Mouse (Mus musculus) gastrocnemius, postnatal 10 days (tissue): ENCODE data around the gene Tfg. TPM values are rescaled to one million over a fixed set of nuclear protein-coding genes. Genes with fewer than 3 reads are reported as not detected.

Source experiments
- DNase-seq: peaks from one replicate; pipeline ENCODE4 v3.0.0; 2021; ENCODE audit warnings: mixed read lengths
- long read RNA-seq, 2 experiments: library from polyadenylated mRNA; stranded (forward); transcript quantifications; one replicate each; pipeline ENCODE4 v2.0.0; 2021
- total RNA-seq, 2 experiments: library from RNA; stranded (reverse); gene quantifications; 2 replicates each; pipeline ENCODE4 v1.2.3; 2021

The Tfg gene
- total RNA-seq: 10 to 100 TPM; 50.4 to 57.6 TPM
- long read RNA-seq, experiment 1, transcript Tfg-201 (8 exons, 1,945 nt): major isoform, 79 of 95 reads
- long read RNA-seq, experiment 1, partial matches to known transcripts: 1 of 95 reads
- long read RNA-seq, experiment 1, other reads (novel, unspliced or antisense): 15 of 95 reads
- long read RNA-seq, experiment 2, transcript Tfg-201 (8 exons, 1,945 nt): major isoform, 82 of 101 reads
- long read RNA-seq, experiment 2, partial matches to known transcripts: 2 of 101 reads
- long read RNA-seq, experiment 2, other reads (novel, unspliced or antisense): 17 of 101 reads

DNA sequence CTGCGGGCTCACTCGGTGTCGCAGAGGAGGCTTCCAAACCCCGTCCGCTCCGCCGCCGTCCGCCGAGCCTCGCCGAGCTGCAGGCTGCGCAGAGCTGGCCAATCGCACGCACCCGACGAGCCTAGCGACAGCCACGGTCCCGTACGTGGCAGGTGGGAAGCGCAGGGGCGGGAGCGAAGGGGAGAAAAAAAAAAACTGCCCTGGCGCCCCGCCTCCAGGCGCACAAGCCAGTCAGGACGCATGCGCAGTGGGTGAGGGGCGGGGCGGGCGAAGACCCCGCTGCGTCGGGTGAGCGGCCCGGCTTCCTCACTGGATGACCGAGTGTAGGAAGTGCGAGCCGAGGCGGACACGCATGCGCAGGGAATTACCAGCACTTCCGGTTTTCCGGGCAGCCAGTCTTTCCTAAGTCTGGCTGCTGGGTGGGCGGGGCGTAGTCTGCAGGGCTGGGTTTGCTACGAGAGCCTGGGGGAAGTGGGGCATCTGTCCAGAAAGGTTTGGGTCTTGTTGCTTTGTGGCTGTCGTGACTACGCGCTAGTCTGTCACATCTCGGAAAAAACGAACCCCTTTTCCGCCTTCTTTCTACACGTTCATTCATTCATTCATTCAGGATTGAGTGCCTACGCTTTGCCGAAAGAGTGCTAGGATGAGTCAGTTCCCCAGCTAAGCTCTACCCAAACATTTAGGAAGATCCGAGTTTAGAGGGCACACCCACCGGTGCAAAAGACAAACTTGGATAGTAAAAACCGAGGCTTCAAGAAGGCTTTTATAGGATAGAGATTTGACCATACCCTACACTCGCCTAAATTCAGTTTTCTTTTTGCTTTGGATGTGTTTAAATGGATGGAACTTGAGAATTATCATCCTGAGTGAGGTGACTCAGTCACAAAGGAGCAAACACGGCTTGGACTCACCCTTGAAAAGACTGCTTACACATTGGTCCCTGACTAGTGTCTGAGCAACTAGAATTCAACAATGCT is at the start of gene Tfg:
Gene Tfg (minus strand): TSS at position 227 of the 977 bp plus-strand sequence.
- peak; percentile 100 for DNase-seq

- no peak for DNase-seq
Observed at GRCm38 (mm10) chr16:56729060-56729459, 11.8 kb upstream of the Tfg start.

GRCm38 (mm10) chr16:56724927-56725326 is 7.7 kb upstream of the Tfg start:
- DNase-seq: no peak

DNA sequence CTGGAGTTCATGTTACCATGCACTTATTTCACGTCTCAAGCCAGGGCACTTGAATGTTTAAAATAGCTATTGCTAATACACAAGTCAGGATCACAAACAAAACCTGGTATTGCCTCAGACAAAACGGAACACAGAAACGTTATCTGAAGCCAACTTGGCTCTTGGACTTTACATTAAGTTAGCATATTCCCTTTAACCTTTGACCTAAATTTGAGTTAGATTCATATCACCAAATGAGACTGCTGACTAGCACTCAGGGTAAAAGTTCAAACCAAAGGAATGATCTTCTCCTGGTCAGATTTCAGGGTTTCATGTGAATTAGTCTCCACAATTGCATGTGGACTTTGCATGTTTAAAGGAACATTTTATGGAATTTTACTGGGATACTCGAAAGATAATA is 5.1 kb upstream of the Tfg start:
- no peak for DNase-seq

DNA sequence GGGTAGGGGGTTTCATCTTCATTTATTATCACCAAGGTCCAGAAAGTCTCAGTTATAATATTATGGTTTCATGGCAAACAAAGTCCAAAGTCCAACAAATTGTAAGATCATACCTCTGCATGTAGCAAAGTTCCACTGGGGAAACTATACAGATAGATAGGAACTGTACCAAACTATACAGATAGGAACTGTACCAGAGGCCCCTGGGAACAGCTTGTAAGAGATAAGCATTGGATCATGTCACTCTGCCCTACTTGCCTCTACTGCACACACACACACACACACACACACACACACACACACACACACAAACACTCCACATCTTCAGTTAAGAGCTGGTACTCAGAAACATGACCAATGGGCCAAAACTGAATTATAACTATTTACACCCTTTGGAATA is 1.8 kb upstream of the Tfg start:
- DNase-seq: no peak

GRCm38 (mm10) chr16:56716557-56717179 is 582 bp downstream of the Tfg start:
- no peak for DNase-seq

DNA sequence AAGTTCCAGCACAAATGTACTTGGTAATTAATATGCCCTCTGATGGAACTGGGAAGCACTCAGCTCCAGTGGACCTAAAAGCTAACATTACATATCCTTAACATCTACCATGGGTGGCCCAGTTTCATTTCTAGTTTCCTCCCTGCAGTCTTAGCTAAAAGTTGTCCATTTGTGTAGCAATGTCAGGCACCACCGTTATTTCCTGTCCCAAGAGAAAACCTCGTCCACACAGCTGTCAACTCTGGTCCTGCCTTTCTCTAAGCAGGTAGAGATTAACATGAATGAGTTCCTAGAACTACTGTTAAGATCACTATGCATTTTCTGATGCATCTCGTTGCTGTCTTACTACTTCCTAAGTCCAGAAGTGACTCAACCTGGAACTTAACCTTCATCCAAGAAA is 1.6 kb downstream of the Tfg start:
- no peak for DNase-seq

DNA sequence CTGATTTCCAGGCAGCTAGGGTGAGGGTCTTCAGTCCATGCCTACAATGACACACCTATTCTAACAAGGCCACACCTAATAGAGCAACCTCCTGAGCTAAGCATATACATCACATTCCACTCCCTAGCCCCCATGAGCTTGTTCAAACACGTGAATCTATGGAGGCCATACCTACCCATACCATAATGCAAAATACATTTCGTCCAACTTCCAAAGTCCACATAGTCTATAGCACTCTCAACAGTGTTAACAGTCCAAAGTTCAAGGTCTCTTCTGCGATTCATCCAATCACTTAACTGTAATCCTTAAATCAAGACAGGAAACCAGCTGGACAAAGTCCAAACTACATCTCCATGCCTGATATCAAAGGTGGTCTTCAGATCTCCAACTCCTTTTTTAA is 7.2 kb downstream of the Tfg start:
- no peak for DNase-seq

DNA sequence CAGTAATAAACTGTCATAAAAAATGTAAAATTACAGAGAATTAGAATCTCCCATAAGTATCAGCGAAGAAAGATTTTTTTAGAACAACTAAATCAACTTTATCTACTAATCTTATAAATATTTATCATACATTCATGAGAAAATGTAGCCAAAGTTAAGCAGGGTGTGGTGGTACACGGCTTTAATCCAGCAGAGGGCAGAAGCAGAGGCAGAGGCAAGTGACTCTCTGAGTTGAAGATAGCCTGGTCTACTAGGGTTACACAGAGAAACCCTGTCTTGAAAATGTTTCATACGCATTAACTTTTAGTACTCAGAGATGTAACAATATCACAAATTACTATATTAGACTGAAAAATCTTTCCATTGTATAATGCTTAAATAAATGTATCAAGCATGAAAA is 11.5 kb downstream of the Tfg start:
- no peak for DNase-seq

GRCm38 (mm10) chr16:56700898-56701297 is 16.4 kb downstream of the Tfg start:
- DNase-seq: no peak

DNA sequence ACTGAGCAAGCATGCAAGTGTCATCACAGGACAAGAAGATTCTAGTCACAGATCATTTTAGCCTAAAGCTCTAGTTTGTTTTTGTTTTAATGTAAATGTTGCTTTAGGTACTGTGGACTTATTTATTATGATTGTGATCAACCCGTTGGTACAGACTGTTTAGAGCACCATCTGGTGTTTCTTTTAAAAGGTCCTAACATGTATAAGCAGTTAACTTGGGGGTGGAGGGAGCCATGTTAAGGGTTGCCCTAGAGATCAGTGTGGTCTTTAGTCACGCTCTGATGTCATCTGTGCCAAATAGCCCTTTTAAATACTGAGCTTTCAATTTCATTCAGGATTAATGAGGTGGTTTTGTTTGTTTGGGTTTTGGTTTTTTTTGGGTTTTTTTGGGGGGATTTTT is 20.8 kb downstream of the Tfg start:
- no peak for DNase-seq

GRCm38 (mm10) chr16:56690715-56691114 is 26.5 kb downstream of the Tfg start:
- no peak for DNase-seq

DNA sequence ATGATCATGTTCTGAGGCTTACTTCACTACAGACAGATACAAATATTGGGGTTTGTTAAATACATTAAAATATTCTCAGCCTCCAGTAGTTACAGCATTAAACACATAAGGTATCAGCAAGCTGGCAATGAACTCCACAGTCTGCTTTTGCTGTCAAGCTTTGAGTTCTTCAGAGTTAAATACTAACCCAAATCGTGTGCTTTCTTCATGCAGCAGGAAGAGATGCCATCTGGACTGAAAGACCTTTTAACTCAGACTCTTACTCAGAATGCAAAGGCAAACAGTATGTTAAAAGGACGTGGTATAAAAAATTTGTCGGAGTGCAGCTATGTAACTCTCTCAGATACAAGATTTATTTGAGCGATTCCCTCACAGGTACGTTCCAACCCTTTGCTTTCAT is 30.5 kb downstream of the Tfg start:
- DNase-seq: no peak

- no peak for DNase-seq
Observed at GRCm38 (mm10) chr16:56681010-56681645, 36.1 kb downstream of the Tfg start.

GRCm38 (mm10) chr16:56677146-56677545 is 40.1 kb downstream of the Tfg start:
- no peak for DNase-seq

DNA sequence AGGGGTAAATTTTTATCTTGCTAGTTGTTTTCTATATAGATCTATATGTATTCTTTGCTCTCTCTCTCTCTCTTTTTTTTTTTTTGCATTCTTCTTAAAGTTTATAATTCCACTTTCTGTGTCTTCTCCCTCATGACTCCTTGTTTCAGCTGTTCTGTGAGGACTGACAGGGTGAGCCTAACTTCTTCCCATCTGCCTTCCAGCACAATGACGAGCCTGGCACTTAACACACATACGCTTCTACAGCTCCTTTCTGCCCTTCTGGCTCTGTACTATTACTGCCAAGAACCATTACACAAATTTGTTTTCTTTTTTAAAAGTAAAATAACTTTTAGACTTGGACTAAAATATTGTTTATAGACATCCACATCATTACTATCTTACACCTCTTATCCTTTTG is 43.8 kb downstream of the Tfg start:
- DNase-seq: no peak

DNA sequence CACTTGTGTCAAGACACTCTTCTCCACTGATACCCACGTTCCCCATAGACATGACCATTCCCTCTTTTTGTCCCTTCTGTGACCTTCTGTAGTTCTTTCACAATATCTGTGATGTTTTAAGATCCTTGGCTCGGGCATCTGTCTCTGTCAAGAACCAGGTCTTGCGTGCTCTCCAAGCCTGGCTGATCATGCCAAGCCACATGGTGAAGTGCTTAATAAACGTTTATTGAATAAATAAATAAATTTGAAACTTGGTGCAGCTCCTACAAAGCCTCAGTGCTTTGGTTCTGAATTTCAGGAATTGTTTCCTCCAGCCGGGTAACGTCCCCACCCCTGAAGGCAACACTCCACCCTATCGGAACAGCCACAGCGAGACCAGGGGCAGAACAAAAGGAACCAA is 46.3 kb downstream of the Tfg start:
- DNase-seq: no peak

DNA sequence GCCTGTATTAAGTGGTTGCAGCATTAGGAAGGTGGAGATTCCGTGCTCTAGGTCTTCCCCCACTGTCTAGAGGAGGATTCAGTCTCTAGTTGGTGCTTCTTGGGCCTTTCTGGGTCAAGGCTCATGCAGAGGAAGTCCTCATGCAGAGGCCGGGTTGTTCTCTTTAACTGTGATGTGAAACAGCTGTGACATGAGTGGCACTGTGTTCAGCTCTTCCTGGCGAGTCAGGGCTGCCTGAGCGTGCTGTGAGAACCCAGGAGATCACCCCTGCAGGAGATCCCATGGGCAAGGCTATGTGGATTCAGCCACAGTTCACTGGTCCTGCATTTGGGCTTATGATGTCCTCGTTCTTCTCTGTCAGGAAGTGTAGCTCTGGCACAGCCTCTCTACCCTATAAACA is 47.7 kb downstream of the Tfg start:
- no peak for DNase-seq

DNA sequence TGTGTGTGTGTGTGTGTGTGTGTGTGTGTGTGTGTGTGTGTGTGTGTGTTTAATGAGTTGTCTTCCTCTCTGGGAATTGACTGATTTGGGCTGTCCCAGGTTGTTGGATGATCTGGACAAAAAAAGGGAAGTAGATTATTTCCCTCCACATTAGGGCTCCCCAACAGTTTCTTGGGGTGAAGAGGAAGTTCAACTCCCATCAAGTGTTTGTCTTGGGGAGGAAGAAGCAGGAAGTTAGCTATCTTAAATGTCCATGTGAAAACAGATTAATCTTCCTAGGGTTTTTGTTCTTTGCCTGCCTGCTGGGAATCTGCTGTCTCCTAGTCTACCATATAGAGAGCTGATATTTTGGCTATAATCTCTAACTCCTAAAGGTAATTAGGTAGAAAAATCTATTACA is 58.4 kb downstream of the Tfg start:
- no peak for DNase-seq

DNA sequence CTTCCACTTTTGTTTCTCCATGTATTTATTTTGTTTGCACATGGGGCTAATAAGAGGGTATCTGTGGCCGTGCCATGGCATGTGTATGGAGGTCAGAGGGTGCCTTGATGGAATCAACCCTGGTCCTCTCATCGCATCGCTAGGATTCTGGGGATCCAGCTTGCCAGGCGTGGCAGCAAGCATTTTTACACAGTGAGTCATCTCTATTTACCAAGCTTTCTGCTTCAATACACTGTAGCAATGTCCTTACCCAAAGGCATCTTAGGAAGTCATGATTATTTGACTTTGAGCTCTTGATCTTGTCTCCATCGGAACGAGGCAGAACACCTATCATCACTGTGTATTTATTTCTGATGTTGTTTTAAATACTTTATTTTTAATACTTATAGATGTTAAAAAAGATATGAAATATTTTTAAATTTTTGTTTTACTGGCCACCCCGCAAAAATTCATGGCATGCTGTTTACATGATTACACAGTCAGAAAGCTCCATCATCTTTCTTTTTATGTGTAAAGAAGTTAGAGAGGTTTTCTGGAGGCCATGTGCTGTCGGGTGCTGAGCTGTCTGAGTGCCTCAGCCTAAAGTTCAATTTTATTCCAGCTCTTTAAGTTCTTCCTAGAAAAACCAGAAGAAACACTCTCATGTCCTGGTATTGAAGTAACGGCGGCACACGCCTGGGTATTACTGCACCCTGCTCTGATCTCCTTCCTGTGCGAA is 61.9 kb downstream of the Tfg start:
- no peak for DNase-seq

DNA sequence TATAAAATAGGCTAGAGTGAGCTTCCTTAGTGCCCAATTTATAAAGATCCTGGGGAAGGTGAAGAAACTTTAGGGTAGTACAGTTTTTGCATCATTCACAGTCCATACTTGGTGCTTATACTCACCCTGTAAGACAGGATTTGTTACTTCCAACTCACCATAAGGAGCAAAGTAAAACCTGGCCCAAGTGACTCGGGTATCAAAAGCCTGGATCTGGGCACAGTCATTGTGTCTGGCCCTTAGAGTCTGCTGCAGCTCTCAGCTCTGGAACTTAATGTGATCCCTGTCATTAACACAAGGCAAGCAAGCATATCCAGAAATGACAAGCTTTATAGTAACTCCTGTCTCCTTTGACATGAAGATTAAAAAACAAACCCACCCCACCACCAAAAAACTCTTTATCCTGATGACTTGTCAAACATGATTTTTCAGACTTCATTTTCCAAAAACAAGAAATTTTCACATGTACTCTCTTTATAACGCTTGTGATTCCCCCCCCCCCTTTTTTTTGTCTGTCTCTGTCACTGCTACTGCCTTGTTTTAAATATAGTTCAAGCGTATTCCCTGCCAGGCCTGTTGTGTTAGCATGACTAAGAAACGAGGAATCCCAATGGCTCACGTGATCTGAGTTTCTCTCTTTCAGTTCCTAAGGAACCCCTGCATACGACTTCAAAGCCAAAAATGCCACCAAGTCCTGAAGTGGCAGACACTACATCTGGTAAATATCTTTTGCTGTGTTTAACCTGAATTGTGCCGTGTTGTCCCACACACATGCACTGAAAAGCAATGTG is 70.7 kb downstream of the Tfg start:
- DNase-seq: no peak
